Mouse (Mus musculus) forebrain, embryonic 16.5 days (tissue): Measurements from ENCODE around the gene Dglucy. TPM values are rescaled to one million over a fixed set of nuclear protein-coding genes. Genes with fewer than 3 reads are reported as not detected.

Experiments used
- ATAC-seq: fragments of 200-750 bp; cut with Nextera tagmentation; 2 replicates; pipeline ENCODE4 v1.8.0; 2017; ENCODE audit warnings: mild to moderate bottlenecking, moderate library complexity
- H3K27ac ChIP-seq: fragments of 300-500 bp; sonication (generic); 2 replicates; pipeline ENCODE4 v1.5.1; 2014; ENCODE audit warnings: low read length, control low read depth
- H3K27me3 ChIP-seq: fragments of 300-500 bp; sonication (generic); replicated peaks from 2 replicates; pipeline ENCODE4 v1.6.1; 2014; ENCODE audit warnings: low read length; ENCODE audit not compliant: control insufficient read depth, insufficient read depth
- H3K36me3 ChIP-seq: fragments of 300-500 bp; sonication (generic); 2 replicates; pipeline ENCODE4 v1.6.1; 2014; ENCODE audit not compliant: control insufficient read depth, insufficient read depth
- H3K4me1 ChIP-seq: fragments of 300-500 bp; sonication (generic); replicated peaks from 2 replicates; pipeline ENCODE4 v1.6.1; 2014; ENCODE audit warnings: low read length; ENCODE audit not compliant: control insufficient read depth, insufficient read depth
- H3K4me2 ChIP-seq: fragments of 300-500 bp; sonication (generic); 2 replicates; pipeline ENCODE4 v1.6.1; 2014; ENCODE audit warnings: mild to moderate bottlenecking, low read length, control low read depth
- H3K4me3 ChIP-seq: fragments of 300-500 bp; sonication (generic); replicated peaks from 2 replicates; pipeline ENCODE4 v1.5.1; 2014; ENCODE audit warnings: mild to moderate bottlenecking, low read length, control low read depth
- H3K9ac ChIP-seq: fragments of 300-500 bp; sonication (generic); replicated peaks from 2 replicates; pipeline ENCODE4 v1.6.1; 2014; ENCODE audit warnings: low read depth, low read length, control low read depth
- H3K9me3 ChIP-seq: fragments of 300-500 bp; sonication (generic); 2 replicates; pipeline ENCODE4 v1.6.1; 2016; ENCODE audit warnings: low read length; ENCODE audit not compliant: control insufficient read depth
- WGBS: fragments of 180-500 bp; shearing (Covaris S2); extraction: QIAGEN DNeasy Blood & Tissue Kit; methylation state at CpG from one replicate; pipeline ENCODE4 v1.1.7; 2014; 5-methylcytosine and 5-hydroxymethylcytosine counted together
- polyA plus RNA-seq: library from polyadenylated mRNA; unstranded; fragments of >200 nt; fragmentation: Nextera tagmentation; extraction: Ambion mirVana; gene quantifications from 2 replicates; pipeline ENCODE4 v1.2.1, GENCODE M21; 2015

Dglucy gene
- polyA plus RNA-seq, 1 experiment from 2014 or later, result 3.3 TPM

DNA sequence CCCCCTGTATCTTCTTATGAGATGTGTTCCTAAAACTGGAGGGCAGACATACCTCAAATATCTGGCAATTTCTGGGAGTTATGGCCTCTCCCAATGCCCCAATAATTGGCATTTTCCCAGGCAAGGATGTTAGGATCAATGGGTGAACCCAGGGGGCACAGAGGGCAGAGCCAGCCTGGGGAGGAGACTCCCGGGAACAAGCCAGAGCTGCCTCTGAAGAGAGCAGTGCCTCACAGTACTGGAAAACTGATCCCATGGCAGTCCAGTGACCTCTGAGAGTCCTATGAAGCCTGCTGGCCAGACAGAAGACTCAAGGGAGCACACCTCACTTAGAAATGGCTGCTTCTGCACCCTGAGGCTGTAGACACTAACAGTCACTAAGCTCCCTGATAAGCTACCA is 67.7 kb downstream of the Dglucy start:
- H3K4me3 ChIP-seq, result no peak overlapping the region
- H3K4me2 ChIP-seq, result no peak overlapping the region
- H3K36me3 ChIP-seq, result no peaks in the 10 kb centered on the region
- no peaks in the 10 kb centered on the region for H3K27me3 ChIP-seq
- no peak overlapping the region for H3K27ac ChIP-seq
- H3K9ac ChIP-seq, result no peak overlapping the region
- no peak for ATAC-seq
- WGBS, result 63% methylated on average over 1 of the region's 1 CpGs
- H3K4me1 ChIP-seq, result no peaks in the 10 kb centered on the region
- no peaks in the 10 kb centered on the region for H3K9me3 ChIP-seq

GRCm38 (mm10) chr12:100847437-100848080 is 68.7 kb downstream of the Dglucy start:
- WGBS, result 77% methylated on average over 11 of the region's 11 CpGs
- no peak for ATAC-seq
- Histone ChIP-seq H3K27ac (no peak overlapping the region), H3K4me2 (no peak overlapping the region), H3K36me3 (no peaks in the 10 kb centered on the region), H3K27me3 (no peaks in the 10 kb centered on the region), H3K4me1 (no peaks in the 10 kb centered on the region), H3K9ac (no peak overlapping the region), H3K9me3 (no peaks in the 10 kb centered on the region), H3K4me3 (no peak overlapping the region)

GRCm38 (mm10) chr12:100849421-100850138 is 70.7 kb downstream of the Dglucy start:
- no peaks in the 10 kb centered on the region for H3K4me1 ChIP-seq
- H3K27me3 ChIP-seq, result no peaks in the 10 kb centered on the region
- H3K4me2 ChIP-seq, result no peak overlapping the region
- peak; percentile 80 for ATAC-seq
- no peak overlapping the region for H3K27ac ChIP-seq
- H3K9ac ChIP-seq, result no peak overlapping the region
- H3K36me3 ChIP-seq, result no peaks in the 10 kb centered on the region
- H3K9me3 ChIP-seq, result no peaks in the 10 kb centered on the region
- H3K4me3 ChIP-seq, result no peak overlapping the region
- 80% methylated on average over 7 of the region's 7 CpGs for WGBS

GRCm38 (mm10) chr12:100852370-100852769 is 73.5 kb downstream of the Dglucy start:
- Histone ChIP-seq H3K9me3 (no peaks in the 10 kb centered on the region), H3K27ac (no peak overlapping the region), H3K36me3 (no peaks in the 10 kb centered on the region), H3K4me2 (no peak overlapping the region), H3K4me3 (no peak overlapping the region), H3K27me3 (no peaks in the 10 kb centered on the region), H3K9ac (no peak overlapping the region), H3K4me1 (no peaks in the 10 kb centered on the region)
- WGBS, result 84% methylated on average over 3 of the region's 3 CpGs
- ATAC-seq, result no peak

- Histone ChIP-seq H3K4me1 (no peaks in the 10 kb centered on the region), H3K9ac (no peak overlapping the region), H3K4me2 (no peak overlapping the region), H3K4me3 (no peak overlapping the region), H3K27ac (no peak overlapping the region), H3K9me3 (no peaks in the 10 kb centered on the region), H3K27me3 (no peaks in the 10 kb centered on the region), H3K36me3 (no peaks in the 10 kb centered on the region)
- ATAC-seq, result no peak
- WGBS, result 81% methylated on average over 2 of the region's 2 CpGs
Observed at GRCm38 (mm10) chr12:100856337-100856736, 77.5 kb downstream of the Dglucy start.

GRCm38 (mm10) chr12:100857791-100858190 is 78.9 kb downstream of the Dglucy start:
- Histone ChIP-seq H3K4me1 (no peaks in the 10 kb centered on the region), H3K9ac (no peak overlapping the region), H3K9me3 (no peaks in the 10 kb centered on the region), H3K36me3 (no peaks in the 10 kb centered on the region), H3K27ac (no peak overlapping the region), H3K4me3 (no peak overlapping the region), H3K27me3 (no peaks in the 10 kb centered on the region), H3K4me2 (no peak overlapping the region)
- 76% methylated on average over 7 of the region's 7 CpGs for WGBS
- ATAC-seq, result no peak

- Histone ChIP-seq H3K9me3 (no peaks in the 10 kb centered on the region), H3K9ac (no peak overlapping the region), H3K4me1 (no peaks in the 10 kb centered on the region), H3K36me3 (no peaks in the 10 kb centered on the region), H3K4me3 (no peak overlapping the region), H3K27me3 (no peaks in the 10 kb centered on the region), H3K4me2 (no peak overlapping the region), H3K27ac (no peak overlapping the region)
- WGBS, result 87% methylated on average over 3 of the region's 3 CpGs
- no peak for ATAC-seq
Observed at GRCm38 (mm10) chr12:100862272-100862671, 83.4 kb downstream of the Dglucy start.

DNA sequence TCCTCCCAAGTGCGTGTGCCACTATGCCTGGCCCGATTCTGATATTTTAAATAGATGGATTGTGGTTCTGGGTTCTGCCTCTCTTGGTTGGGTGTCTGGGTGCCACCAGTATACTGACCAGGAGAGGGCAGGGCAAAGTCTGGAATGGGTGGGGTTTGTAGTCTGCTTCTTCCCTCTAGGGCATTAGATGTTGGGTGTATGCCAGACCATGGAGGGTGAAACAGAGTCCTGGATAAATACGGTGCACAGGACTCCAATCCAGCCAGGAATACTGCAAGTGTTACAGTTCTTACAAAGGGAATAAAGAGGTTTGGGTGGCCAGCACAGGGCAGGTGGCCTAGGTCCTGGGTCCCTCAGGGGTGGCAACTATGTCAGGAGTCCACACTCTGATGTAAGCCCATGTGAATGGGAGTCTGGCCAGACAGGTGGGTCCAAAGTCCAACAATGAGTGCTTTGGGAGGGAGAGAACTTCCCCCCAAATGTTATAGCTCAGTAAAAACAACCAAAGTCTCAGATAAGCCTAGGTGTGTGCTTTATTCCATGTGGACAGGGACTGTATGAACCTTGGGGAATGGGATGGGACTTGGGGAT is 84.1 kb downstream of the Dglucy start:
- Histone ChIP-seq H3K27ac (no peak overlapping the region), H3K27me3 (no peaks in the 10 kb centered on the region), H3K4me2 (no peak overlapping the region), H3K9ac (no peak overlapping the region), H3K4me1 (no peaks in the 10 kb centered on the region), H3K36me3 (no peaks in the 10 kb centered on the region), H3K4me3 (no peak overlapping the region), H3K9me3 (no peaks in the 10 kb centered on the region)
- 79% methylated on average over 3 of the region's 3 CpGs for WGBS
- ATAC-seq, result no peak

DNA sequence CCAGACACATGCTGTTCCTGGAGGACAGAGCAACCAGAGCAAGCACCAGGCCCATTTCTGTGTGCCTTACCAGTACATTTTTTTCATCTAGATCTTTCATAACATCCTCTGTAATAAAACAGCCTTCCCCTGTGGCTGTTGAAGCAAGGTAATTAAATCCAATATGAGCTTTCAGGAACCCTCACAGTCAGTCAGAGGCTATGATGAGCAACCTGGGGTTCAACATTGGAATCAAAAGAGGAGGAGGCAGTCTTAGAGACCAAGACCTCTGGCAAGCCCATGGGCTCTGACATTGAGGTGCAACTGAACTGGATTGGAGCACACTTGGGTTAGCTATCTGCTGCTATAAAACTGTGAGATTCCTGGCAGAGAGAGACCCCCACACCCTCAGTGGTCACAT is 86.2 kb downstream of the Dglucy start:
- no peaks in the 10 kb centered on the region for H3K36me3 ChIP-seq
- H3K9me3 ChIP-seq, result no peaks in the 10 kb centered on the region
- no peak overlapping the region for H3K9ac ChIP-seq
- no peaks in the 10 kb centered on the region for H3K27me3 ChIP-seq
- H3K4me3 ChIP-seq, result no peak overlapping the region
- H3K27ac ChIP-seq, result no peak overlapping the region
- H3K4me2 ChIP-seq, result no peak overlapping the region
- ATAC-seq, result no peak
- H3K4me1 ChIP-seq, result no peaks in the 10 kb centered on the region
